Mouse (Mus musculus) midbrain, postnatal 0 days (tissue): ENCODE data around the gene Gatb. TPM values are rescaled to one million over a fixed set of nuclear protein-coding genes. Genes with fewer than 3 reads are reported as not detected.

Experiments
- ATAC-seq: fragments of 200-750 bp; cut with Nextera tagmentation; 2 replicates; pipeline ENCODE4 v1.8.0; 2017; ENCODE audit warnings: moderate number of reproducible peaks, mild to moderate bottlenecking, moderate TSS enrichment, moderate library complexity; ENCODE audit not compliant: low FRiP score
- DNase-seq: peaks from one replicate; pipeline ENCODE4 v3.0.0-alpha.2; 2015; ENCODE audit warnings: low spot score
- H3K27ac ChIP-seq: fragments of 300-500 bp; sonication (generic); 2 replicates; pipeline ENCODE4 v1.5.1; 2014; ENCODE audit warnings: low read depth, mild to moderate bottlenecking, low read length, mixed read lengths
- H3K27me3 ChIP-seq: fragments of 300-500 bp; sonication (generic); 2 replicates; pipeline ENCODE4 v1.6.1; 2014; ENCODE audit warnings: low read length, control low read depth, mixed read lengths; ENCODE audit not compliant: insufficient read depth
- H3K36me3 ChIP-seq: fragments of 300-500 bp; sonication (generic); 2 replicates; pipeline ENCODE4 v1.6.1; 2014; ENCODE audit warnings: low read length, control low read depth, mixed read lengths; ENCODE audit not compliant: insufficient read depth
- H3K4me1 ChIP-seq: fragments of 300-500 bp; sonication (generic); 2 replicates; pipeline ENCODE4 v1.6.1; 2014; ENCODE audit warnings: mild to moderate bottlenecking, control low read depth, antibody characterized with exemption, low read length, mixed read lengths; ENCODE audit not compliant: insufficient read depth
- H3K4me2 ChIP-seq: fragments of 300-500 bp; sonication (generic); 2 replicates; pipeline ENCODE4 v1.6.1; 2014; ENCODE audit warnings: low read depth, mild to moderate bottlenecking, low read length, mixed read lengths; ENCODE audit not compliant: poor library complexity, severe bottlenecking
- H3K4me3 ChIP-seq: fragments of 300-500 bp; sonication (generic); 2 replicates; pipeline ENCODE4 v1.5.1; 2014; ENCODE audit warnings: low read depth, mild to moderate bottlenecking, low read length, moderate library complexity
- H3K9ac ChIP-seq: fragments of 300-500 bp; sonication (generic); replicated peaks from 2 replicates; pipeline ENCODE4 v1.6.1; 2014; ENCODE audit warnings: mild to moderate bottlenecking, low read length, moderate library complexity, mixed read lengths; ENCODE audit not compliant: poor library complexity, severe bottlenecking
- H3K9me3 ChIP-seq: fragments of 300-500 bp; sonication (generic); 2 replicates; pipeline ENCODE4 v1.6.1; 2016; ENCODE audit warnings: low read length, control low read depth
- CTCF ChIP-seq: IDR thresholded peaks from 2 replicates; pipeline ENCODE4 v1.5.1; 2016; ENCODE audit warnings: antibody characterized with exemption, mild to moderate bottlenecking
- WGBS: fragments of 180-500 bp; shearing (Covaris S2); extraction: QIAGEN DNeasy Blood & Tissue Kit; methylation state at CpG from one replicate; pipeline ENCODE4 v1.1.7; 2014; 5-methylcytosine and 5-hydroxymethylcytosine counted together
- polyA plus RNA-seq: library from polyadenylated mRNA; unstranded; fragments of >200 nt; fragmentation: Nextera tagmentation; extraction: Ambion mirVana; gene quantifications from 2 replicates; pipeline ENCODE4 v1.2.1, GENCODE M21; 2015
- total RNA-seq: library from RNA; depleted of rRNA; stranded (reverse); fragments of >200 nt; gene quantifications from 2 replicates; pipeline ENCODE4 v1.2.3, GENCODE M21; 2014

Gene Gatb
- total and polyA plus RNA-seq, 2 experiments from 2014 or later, result 21.7 to 36.9 TPM

DNA sequence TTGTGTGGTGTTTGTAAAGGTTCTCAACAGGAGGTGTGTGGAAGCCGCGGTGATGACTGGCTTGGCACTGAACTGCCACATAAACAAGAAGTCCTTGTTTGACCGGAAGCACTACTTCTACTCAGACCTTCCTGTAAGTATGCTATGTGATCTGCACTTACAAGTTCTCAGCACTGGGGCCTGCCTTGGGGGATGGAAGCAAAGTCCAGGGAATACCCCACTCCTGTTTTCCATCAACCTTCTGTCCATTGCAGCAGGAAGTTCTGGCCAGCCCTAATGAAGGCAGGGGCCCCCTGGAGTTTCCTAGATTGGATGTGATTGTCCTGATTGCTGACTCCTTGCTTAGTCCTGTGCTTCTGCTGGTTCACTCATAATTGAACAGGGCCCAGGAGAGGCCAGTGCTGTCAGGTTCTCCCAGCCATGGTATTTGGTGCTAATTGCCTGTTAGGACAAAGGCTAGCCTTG is 28.0 kb downstream of the Gatb start:
- no peaks in the 10 kb centered on the region for H3K27me3 ChIP-seq
- H3K36me3 ChIP-seq, result no peaks in the 10 kb centered on the region
- no peak overlapping the region for H3K4me3 ChIP-seq
- no peak overlapping the region for H3K27ac ChIP-seq
- DNase-seq (peak; percentile 21), ATAC-seq (no peak)
- TF ChIP-seq CTCF, result no peak
- H3K4me2 ChIP-seq, result no peak overlapping the region
- H3K9ac ChIP-seq, result no peak overlapping the region
- H3K4me1 ChIP-seq, result no peaks in the 10 kb centered on the region
- no peaks in the 10 kb centered on the region for H3K9me3 ChIP-seq
- WGBS, result 53% methylated on average over 3 of the region's 3 CpGs

GRCm38 (mm10) chr3:85603811-85604210 is 29.9 kb downstream of the Gatb start:
- no peak for TF ChIP-seq CTCF
- H3K27ac ChIP-seq, result no peak overlapping the region
- H3K4me2 ChIP-seq, result no peak overlapping the region
- DNase-seq, result no peak
- H3K36me3 ChIP-seq, result no peaks in the 10 kb centered on the region
- no peaks in the 10 kb centered on the region for H3K9me3 ChIP-seq
- no peak overlapping the region for H3K9ac ChIP-seq
- 79% methylated on average over 1 of the region's 1 CpGs for WGBS
- no peaks in the 10 kb centered on the region for H3K4me1 ChIP-seq
- no peak for ATAC-seq
- no peaks in the 10 kb centered on the region for H3K27me3 ChIP-seq
- H3K4me3 ChIP-seq, result no peak overlapping the region

DNA sequence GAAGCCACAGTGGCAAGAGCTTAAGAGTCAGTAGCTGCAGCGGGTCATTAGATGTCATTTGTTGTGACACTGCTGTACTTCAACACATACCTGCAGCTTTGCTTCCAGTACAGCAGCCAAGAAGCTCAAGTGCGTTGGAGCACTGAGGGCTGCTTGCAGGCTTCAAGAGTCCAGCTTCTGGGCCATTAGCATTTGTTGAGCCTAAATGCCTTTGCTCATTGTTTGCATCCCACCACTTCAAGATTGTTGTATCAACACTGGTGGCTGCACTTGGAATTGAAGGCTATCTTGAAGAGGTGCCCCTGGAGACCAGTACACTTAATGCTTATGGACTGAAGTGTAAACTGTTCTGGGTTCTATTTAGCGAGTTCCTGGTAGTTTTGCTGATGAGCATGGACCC is 33.0 kb downstream of the Gatb start:
- no peak for TF ChIP-seq CTCF
- DNase-seq (no peak), ATAC-seq (no peak)
- 92% methylated on average over 3 of the region's 3 CpGs for WGBS
- no peak overlapping the region for H3K27ac ChIP-seq
- no peaks in the 10 kb centered on the region for H3K36me3 ChIP-seq
- H3K4me1 ChIP-seq, result no peaks in the 10 kb centered on the region
- H3K9ac ChIP-seq, result no peak overlapping the region
- H3K27me3 ChIP-seq, result no peaks in the 10 kb centered on the region
- no peak overlapping the region for H3K4me3 ChIP-seq
- no peak overlapping the region for H3K4me2 ChIP-seq
- no peaks in the 10 kb centered on the region for H3K9me3 ChIP-seq

- TF ChIP-seq CTCF, result no peak
- Histone ChIP-seq H3K36me3 (no peaks in the 10 kb centered on the region), H3K4me3 (no peak overlapping the region), H3K27me3 (no peaks in the 10 kb centered on the region), H3K4me1 (no peaks in the 10 kb centered on the region), H3K9ac (no peak overlapping the region), H3K27ac (no peak overlapping the region), H3K4me2 (no peak overlapping the region), H3K9me3 (no peaks in the 10 kb centered on the region)
- no peak for DNase-seq
- no peak for ATAC-seq
- WGBS, result 89% methylated on average over 2 of the region's 2 CpGs
These were observed 33.8 kb downstream of the Gatb start for GRCm38 (mm10) chr3:85607753-85608152.

- no peaks in the 10 kb centered on the region for H3K9me3 ChIP-seq
- no peak overlapping the region for H3K4me2 ChIP-seq
- no peak for TF ChIP-seq CTCF
- 97% methylated on average over 1 of the region's 1 CpGs for WGBS
- no peaks in the 10 kb centered on the region for H3K36me3 ChIP-seq
- no peak overlapping the region for H3K9ac ChIP-seq
- H3K4me1 ChIP-seq, result no peaks in the 10 kb centered on the region
- no peak overlapping the region for H3K4me3 ChIP-seq
- ATAC-seq (no peak), DNase-seq (no peak)
- no peaks in the 10 kb centered on the region for H3K27me3 ChIP-seq
- no peak overlapping the region for H3K27ac ChIP-seq
These were observed 42.5 kb downstream of the Gatb start for GRCm38 (mm10) chr3:85616389-85616788.

DNA sequence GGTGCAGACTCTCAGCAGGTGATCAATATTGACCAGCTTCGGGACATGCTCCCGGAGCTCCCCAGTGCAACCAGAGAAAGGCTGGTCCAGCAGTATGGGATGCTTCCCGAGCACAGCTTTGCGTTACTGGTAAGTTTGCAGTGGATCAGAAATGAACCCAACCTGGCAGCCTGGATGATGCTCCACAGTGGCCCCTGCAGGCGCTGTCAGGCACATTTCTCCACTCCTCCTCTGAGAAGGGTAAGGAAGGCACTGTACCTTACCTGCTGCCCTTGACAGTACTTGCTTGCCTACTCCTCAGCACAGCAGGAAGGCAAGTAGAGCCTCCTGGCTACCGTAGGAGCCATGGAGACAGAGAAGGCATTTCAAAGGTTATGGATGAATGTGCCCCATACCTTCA is 45.0 kb downstream of the Gatb start:
- Histone ChIP-seq H3K9ac (no peak overlapping the region), H3K4me2 (no peak overlapping the region), H3K27me3 (no peaks in the 10 kb centered on the region), H3K36me3 (no peaks in the 10 kb centered on the region), H3K4me3 (no peak overlapping the region), H3K9me3 (no peaks in the 10 kb centered on the region), H3K27ac (no peak overlapping the region), H3K4me1 (no peaks in the 10 kb centered on the region)
- 77% methylated on average over 6 of the region's 6 CpGs for WGBS
- ATAC-seq (no peak), DNase-seq (no peak)
- peak; percentile 27; the same call in 1 of the 2 replicates for TF ChIP-seq CTCF
